Mouse (Mus musculus) retina, embryonic 14.5 days (tissue): ENCODE data around the gene Maff.
A peak's percentile ranks its signal among the peaks of the same experiment; 100 is the strongest.

Experiments
- DNase-seq: peaks from one replicate; pipeline ENCODE4 v3.0.0-alpha.2; 2015; ENCODE audit warnings: low spot score

Gene Maff

DNA sequence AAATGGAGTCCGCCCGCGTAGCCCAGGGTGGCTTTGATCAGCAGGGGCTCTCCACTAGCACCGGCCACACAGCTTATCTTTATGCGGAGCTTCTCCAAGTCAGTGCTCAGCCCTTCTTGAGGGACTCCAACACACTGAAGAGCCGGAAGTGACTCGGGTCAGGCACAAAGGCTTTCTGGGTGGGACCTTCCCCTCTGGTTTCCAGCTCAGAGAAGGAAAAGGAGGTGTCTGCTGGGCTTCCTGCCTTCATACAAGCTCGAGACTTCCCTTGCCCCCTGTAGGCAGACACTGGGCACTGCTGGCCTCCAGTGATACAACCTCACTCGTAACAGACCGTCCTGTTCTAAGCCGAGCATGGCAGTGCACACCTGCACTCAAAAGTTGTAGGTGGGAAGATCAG is 50.3 kb downstream of the Maff start:
- DNase-seq = no peak

DNA sequence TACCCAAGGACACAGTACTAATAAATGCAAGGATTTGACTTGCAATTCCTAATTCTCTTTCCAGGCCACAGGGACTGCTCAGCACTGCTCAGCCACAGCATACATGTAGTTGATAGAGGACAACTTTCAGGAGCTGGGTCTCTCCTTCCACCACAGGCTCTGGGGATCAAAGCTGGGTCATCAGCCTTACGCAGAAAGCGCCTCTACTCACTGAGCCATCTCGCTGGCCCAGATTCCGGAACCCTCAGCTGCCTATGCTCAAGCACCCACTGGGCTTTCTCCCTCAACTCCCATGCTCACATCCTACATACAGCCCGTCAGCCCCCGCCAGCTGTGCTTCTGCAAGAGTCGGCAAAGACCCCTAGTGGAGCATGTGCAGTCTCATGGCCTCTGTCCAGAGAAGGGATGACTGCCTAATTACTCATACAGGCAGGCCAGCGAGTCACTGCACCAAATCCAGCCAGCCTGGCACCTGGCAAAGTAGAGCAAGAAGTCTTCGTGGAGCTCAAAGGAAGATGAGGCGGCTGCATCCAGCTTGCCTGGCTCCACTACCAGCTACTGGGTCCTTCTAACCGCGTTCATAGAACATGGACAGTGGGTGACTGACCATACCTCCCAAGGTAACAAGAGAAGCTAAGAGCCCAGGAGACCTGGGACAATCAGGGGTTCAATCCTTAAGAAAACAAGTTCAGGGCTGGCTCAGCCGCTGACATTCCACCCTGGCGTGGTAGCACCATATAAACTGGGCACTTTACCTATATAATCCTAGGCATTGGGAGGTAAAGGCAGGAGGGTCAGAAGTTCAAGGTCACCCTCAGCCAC is 53.0 kb downstream of the Maff start:
- DNase-seq = no peak

DNA sequence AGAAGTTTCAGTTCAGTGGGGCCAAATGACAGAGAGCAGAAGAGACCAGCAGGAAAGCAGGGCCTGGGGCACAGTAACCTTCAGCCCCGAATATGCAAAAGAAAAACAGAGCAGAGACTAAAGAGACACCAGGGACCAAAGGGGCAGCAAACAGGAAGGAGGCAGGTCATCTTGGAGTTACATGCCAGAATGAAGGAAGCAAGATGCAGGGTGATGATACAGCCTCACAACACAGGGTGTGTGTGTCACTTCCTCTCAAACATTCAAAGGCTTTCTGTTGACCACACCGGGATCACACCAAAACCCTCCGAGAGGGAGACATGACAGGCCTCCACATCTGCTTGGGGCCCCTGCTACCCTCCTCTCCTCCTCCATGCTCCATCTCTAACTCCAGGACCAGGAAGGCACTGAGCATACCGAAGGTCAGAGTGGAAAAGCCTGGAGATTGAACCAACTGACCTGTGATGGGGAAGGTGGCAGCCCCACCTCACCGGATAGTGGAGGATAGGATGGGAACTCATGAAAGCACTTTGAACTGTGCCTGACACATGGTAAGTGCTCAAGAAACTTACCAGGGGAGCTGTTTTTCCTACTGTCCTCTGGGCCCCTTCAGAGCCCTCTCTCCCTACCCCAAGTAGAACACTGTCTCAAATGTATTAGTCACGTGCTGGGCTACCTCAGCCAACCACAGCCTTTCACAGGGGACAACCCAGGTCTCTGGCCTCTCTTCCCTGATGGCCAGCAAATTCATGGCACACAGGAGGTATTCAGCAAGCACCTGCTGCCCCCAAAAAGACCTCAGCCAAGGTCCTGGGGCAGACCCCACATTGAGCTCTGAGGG is 53.9 kb downstream of the Maff start:
- DNase-seq = no peak

DNA sequence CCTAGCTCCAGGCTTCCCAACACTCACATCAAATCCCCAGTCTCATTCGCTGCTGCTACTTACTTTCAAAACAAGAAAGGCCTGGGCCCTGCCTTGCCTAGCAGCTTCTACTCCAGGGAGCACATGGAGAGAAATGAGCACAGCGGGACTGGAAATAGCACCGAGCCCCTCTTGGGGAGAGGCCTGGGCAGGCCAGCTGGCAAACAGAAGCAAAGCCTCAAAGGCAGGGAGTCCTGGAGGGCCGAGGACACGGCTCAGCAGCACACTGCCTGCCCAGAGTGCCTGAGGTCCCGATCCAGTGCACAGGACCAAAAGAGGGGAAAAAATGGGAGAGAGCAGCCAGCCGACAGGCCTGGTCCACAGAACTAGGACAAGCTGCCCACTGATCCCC is 54.5 kb downstream of the Maff start:
- no peak for DNase-seq

DNA sequence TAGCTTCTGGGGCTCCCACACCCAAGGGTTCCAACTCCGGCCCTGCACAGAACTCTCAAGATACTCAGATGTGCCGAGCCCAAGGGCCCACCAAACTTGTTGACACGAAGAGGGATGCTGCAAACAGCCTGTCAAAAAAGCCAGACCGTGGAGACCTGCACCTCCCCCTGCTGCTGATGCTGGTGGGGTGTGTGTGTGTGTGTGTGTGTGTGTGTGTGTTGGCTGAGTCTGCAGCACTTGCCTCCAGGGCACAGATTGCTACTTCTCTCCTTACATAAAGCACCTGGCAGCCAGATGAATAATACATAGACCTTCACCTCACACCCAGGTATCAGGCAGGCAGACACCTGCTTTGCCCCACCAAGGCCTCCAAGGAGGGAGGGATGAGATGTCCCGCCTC is 55.8 kb downstream of the Maff start:
- no peak for DNase-seq

DNA sequence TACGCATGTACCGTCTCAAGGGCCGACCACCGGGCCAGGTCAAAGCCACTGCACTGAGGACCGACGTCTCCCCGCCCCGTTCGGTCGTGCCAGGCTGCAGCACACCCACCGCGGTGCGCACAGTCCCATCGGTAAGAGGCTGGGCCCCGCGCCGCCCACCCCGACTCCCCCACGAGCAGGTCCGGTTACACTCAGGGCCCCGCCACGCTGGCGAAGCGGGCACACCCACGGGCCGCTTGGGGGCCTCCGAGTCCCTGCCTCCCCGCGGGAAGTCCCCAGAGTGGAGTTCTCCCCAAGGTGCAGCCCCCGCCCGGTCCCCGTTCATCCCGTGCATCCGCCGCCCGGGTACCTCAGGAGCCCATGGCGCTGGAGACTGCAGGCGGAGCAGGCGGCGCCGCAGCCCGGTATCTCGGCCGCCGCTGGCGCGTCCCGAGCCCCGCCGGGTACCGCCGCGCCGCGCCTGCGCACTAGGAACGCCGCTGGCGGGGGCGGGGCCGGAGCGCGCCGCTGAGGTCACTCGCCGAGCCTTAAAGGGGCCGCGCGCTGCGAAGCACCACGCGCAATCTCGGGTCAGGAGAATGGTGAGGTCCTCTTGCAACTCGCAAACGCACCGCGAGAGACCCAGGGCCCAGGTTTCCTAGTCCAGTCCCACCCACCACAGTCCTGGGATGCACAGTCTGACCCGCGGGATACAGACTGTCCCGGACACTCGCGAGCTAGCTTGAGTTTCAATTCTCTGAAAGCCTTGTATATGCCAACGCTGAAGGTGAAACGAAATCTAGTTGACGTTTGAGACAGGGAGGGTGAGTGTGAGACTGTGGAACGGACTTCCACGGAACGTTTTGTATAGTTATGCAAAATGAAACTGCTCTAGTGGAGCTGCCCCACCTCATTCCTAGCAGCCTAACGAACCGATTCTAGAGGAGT is 56.7 kb downstream of the Maff start, which contains the start of gene Tmem184b:
Gene Tmem184b, minus strand, starts transcription at position 734 of the 927 bp plus-strand sequence.
- DNase-seq = peak; percentile 90

DNA sequence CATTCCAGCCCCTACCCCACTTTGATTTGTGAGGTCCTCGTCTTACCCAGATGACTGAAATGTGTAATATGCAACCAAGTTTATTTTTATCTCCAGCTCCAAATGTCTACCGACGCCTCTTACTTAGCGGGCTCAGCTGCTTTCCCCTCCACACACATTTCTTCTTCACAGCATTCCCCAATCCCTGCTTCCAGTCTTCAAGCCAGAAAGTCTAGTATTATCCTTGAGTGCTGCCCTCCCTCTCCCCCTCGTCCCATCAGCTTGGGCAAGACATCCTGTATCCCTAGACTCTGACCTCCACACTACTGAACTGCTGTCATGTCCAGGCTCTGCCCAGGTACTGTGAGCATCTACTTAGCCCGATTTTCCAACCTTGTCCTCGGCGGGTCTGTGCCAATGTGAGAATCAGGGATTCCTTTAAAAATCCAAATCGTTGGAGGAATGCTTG is 57.4 kb downstream of the Maff start:
- DNase-seq = no peak

DNA sequence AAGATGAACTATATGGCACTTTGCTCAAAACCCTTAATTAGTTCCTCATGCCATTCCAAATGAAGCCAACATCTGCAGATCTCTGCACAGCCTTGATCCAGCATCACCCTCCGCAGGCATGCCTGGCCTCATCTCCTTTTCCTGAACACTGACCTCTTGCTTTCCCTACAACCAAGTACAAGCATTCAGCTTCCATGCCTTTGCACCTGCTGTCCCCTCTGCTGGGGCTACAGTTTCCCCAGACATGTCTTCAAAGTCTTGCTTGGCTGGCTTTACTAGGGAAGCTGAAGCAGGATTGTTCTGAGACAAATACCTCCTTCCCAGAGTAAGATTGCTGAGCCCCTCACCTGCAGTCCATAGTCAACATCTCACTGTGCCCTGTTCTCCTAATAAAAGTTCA is 57.9 kb downstream of the Maff start:
- no peak for DNase-seq

DNA sequence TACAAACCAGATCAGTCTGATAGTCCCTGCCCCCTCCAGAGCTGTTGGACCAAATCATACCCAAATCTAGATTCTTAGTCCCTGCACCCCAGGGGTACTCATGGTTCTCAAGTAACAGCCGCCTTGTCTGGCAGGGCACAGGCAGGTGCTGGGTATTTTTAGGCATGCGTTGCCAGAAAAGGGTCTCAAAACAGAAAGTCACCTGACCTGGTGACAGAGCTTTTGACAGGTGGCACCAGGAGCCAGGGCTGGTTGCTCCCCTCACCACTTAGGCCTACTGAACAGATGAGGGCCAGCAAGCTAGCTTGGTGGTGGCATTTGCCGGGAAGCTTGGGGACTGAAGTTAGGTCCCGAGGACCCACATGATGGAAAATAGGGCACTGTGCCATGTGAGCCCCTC is 60.1 kb downstream of the Maff start:
- no peak for DNase-seq
